Mouse (Mus musculus): ENCODE measurements around the gene Olfr24.
"Not testable (repeated sequence)": the region's sequence is repeated elsewhere in the genome, so short reads cannot be mapped to it uniquely, and the experiment has no call there.

Gene Olfr24

DNA sequence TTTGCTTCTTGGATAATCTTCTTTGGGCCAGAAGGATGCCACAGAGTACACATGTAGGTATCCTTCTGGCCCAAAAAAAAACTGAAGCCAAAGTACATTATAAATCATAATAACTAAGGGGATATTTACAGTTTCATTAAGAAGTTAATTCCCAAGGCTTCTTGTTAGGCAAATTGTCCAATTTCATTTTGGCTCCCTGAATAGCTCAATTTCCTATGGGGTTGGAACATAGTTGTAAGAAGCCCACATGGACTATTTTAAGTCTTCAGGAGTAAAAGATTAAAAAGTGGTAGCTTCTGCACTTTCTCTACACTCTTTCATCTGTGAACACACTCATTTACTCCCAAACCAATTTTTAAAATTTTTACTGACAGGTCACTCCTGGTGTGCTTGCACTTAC is at the start of gene Olfr24:
Gene Olfr24, minus strand, starts transcription at position 101 of the 400 bp plus-strand sequence.
- no peak for DNase-seq

DNA sequence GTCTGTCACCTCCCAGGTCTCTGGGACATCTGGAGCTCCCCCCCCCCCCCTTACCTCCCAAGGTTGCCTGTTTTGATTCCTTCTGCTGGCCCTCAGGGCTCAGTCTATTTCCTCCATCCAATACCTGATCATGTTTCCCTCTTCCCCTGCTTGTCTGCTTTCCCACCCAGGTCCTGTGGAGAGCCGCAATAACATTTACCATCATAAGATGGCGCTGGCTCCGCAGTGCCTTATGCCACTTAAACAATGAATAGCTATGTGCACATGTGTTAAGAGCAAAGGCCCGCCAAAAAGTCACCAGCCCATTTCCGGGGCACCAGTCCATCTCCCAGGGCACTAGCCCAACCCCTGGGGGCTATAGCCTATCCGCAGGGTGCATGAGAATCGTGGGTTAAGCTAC is 21.5 kb upstream of the Olfr24 start:
- no peak for DNase-seq

DNA sequence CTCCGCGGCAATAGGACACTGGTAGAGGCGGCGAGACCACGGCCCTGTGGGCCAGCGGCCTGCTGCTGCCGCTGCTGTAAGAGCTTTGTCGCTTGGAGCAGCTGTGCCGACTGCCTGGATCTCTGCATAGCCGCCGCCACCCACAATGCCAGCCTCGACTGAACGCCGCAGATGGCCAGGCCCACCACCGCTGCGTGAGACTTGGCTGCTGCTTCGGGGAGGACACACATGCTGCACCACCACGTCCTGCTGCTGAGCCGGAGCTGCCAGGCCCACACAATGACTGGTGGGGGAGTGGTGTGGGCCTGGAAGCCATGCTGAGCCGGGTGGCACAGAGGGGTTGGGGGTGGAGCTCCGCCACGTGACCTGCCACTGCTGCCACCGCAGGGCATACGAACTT is 15.7 kb upstream of the Olfr24 start:
- DNase-seq = peak; percentile 7

DNA sequence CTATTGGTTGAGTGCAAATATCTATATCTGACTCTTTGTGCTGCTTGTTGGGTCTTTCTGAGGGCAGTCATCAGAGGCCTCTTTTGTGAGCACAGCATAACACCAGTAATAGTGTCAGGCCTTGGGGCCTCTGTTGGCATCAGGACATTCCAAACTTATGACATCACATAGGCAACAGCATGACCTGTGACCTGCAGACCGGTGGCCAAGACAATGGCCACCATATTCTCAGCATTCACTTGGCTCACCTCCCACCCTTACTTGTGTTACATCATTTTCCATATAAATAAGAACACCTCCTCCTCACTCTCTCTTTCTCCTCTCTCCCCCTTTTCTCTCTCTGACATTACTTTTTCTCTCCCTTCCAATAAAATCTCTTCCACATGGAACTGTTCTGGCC is 15.2 kb upstream of the Olfr24 start:
- no peak for DNase-seq

DNA sequence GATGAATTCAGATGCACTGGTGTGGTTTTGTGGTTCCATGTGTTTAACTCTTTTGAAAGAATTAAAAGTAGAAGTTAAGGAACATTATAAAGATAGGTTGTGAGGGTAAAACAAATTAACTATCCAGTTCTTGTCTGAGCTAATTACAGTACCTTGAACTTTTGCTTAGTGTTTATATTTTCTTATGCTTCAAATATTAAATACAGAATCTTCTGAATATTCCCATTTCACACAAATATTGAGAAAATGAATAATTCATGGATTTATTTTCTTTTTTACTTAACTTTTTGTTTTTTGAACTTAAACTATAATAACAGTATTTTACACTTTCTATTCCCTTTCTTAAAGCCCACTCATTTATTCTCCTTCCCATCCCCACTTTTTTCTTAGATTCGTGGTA is 8.2 kb downstream of the Olfr24 start:
- no peak for DNase-seq

DNA sequence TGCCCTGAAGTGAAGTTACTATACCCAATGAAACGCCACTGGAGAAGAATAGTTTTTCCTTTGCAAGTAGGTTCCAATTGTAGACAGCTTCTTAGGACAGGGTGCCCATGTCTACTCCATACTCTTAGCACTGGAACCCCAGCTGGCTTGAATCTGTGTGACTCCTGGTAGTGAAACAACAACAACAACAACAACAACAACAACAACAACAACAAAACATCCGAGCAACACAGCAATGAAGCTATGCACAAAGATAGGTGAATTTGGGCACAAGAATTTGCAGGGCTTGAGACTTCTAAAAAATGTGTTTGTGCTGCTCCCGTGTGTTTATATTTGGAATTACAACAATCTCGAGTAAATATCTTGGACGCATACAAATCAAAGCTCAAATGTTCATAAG is 19.2 kb downstream of the Olfr24 start:
- DNase-seq = no peak

DNA sequence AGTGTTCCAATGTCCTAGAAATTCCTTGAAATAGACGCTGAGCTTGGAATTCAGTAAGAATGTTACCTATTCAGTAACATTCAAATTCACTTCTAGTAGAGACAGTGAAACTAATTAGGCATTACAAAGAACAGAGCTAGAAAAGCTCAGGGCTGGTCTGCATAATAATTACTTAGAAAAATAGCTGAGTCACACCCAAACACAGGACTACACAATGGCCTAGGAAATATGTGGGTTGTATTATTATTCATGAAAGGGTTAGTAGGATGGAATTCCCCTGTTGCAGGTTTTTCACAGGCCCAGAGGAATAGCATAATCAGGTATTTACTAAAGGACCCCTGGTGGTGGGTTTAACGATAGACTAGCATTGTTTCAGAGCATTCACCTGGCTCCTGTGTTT is 29.6 kb downstream of the Olfr24 start:
- DNase-seq = not testable (repeated sequence)

DNA sequence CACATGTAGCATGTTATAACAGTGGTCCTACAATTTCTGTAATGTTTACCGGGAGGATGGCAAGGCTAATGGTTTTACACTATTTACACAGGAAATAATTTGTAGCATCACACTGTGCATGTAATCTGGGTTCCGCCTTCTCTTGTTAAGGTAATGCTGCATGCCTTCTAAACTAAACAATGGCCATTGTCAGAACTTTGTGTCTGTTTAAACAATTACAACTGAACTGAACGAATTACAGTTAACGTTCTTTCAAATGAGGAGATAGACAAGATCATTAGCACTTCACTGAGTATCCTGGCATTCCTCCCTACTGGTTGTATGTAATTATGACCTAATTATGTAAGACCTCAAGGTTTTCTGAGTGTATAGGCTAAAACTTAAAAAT is 41.1 kb downstream of the Olfr24 start:
- DNase-seq = no peak

DNA sequence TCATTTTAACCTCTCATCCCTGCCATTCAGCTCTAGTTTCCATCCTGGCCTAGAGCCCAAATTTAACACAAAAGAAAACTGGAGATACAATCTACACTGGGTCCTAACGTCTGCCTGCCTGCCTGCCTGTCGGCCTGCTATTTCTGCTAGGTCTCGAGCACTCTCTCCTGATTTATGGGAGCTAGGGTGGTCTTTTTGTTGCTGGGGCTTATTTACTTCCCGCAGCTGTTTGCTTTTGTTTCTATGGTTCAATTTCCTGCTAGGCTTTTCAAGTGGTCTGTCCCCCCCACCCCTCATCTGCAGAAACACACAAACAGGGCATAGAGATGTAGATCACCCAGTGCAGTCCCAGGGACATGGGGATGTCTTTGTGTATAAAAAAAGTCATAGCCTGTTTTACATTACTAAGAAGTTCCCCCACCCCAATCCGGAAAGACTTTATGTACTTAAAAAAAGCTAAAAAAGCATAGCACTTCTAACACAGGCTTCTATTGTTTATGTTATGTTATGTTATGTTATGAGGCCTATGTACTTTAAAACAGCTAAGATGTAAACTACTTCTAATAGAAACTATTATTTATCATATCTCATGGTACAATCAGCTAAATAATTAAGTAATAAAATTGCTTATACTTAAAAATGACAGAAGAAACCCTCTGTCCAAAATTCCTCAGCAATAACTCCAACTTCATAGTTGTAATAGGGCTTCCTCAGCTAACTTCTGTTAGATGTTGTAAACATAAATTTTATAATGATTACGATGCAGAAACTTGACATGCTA is 41.7 kb downstream of the Olfr24 start:
- DNase-seq = no peak

DNA sequence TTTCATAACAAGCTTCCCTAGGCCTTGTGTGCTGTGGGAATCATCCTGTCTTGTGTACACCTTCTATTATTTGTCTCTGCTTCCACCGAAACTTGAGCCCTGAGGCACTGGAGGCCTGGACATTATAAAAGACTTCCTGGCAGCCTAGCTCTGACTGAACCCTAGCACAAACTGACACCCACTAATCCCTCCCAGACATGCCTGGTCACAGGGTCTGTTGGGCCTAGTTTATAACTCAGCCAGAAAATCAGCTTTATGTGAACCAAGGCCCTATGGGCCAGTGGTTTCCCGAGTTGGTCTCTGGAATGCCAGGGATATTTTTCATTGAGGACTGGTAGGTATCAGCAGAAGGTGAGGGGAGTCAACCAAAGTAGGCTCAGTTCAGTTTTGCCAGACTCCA is 42.8 kb downstream of the Olfr24 start:
- DNase-seq = no peak

DNA sequence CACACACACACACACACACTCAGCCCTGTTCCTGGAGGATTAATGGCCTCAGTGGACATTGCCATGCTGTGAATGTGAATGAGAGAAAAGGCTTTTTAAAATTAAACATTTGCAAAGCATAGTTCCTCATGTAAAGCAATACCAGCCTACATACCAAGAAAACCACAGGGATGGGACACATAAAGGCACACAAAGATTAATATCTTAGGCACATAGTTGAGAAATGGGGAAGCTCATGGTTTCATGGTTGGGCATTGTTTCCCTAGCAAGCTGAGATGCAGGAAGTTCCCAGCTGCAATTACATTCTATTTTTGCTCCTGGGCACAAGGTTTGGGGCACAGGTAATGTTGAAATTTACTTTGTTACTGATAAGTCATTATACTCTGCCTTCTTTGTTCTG is 58.2 kb downstream of the Olfr24 start:
- DNase-seq = no peak
